8 mouse cellular contexts compared by ENCODE assay signal in genomic region chr7:19268993-19269681, GRCm38 (mm10). TPM values are rescaled to one million over a fixed set of nuclear protein-coding genes. Genes with fewer than 3 reads are reported as not detected.
A peak's percentile ranks its signal among the peaks of the same experiment; 100 is the strongest.
DNase-seq lines count a peak whose midpoint lies in the region; ATAC-seq and TF ChIP-seq lines count a peak whose summit lies in the region.

No protein-coding gene starts in this region.

- H3K27me3 ChIP-seq in MEL (ENCODE audit: control insufficient read depth in 1 of 2, insufficient read depth in 2 of 2, low read length in 2 of 2) = no peaks in the 10 kb centered on the region
- H3K27me3 ChIP-seq in hindbrain, embryonic 10.5 days (ENCODE audit: insufficient read depth, poor library complexity, severe bottlenecking) = no peaks in the 10 kb centered on the region
- no peaks in the 10 kb centered on the region for H3K27me3 ChIP-seq in liver, embryonic 11.5 days (replicated peaks; ENCODE audit: control insufficient read depth, insufficient read depth, low read length)
- H3K27me3 ChIP-seq in neural tube, embryonic 11.5 days (ENCODE audit: control insufficient read depth, insufficient read depth, low read length) = no peaks in the 10 kb centered on the region

- peak in 1 of 2 experiments; percentile 9; a peak in 1 of 4 replicates for TF ChIP-seq EP300 in MEL (IDR thresholded peaks at IDR 0.05; ENCODE audit: low read depth in 1 of 2, low read length in 2 of 2)

- TF ChIP-seq CTCF in MEL (IDR thresholded peaks at IDR 0.05 in 2 of 3, conservative IDR thresholded peaks at IDR 0.05 in 1 of 3; ENCODE audit: control insufficient read depth in 1 of 3, insufficient read depth in 1 of 3, low read depth in 2 of 3, low read length in 3 of 3, poor library complexity in 1 of 3, severe bottlenecking in 1 of 3) = no peak

- ATAC-seq in liver, embryonic 11.5 days (replicated peaks; ENCODE audit: low FRiP score) = no peak
- no peak for ATAC-seq in neural tube, embryonic 11.5 days (ENCODE audit: insufficient read depth, low FRiP score, low TSS enrichment)

- H3K4me1 ChIP-seq in MEL (ENCODE audit: control insufficient read depth in 1 of 2, insufficient read depth in 2 of 2, low read length in 2 of 2) = peaks cover 9 to 41% of the 10 kb centered on the region in 2 experiments
- H3K4me1 ChIP-seq in hindbrain, embryonic 10.5 days (replicated peaks) = peaks cover 53% of the 10 kb centered on the region
- H3K4me1 ChIP-seq in liver, embryonic 11.5 days (replicated peaks; ENCODE audit: control insufficient read depth, insufficient read depth, low read length) = peaks cover 52% of the 10 kb centered on the region
- peaks cover 17% of the 10 kb centered on the region for H3K4me1 ChIP-seq in neural tube, embryonic 11.5 days (ENCODE audit: control insufficient read depth, insufficient read depth, low read length)

- peaks cover 0 to 28% of the 10 kb centered on the region in 2 experiments; a peak in 3 of 4 replicates for H3K36me3 ChIP-seq in MEL (ENCODE audit: control insufficient read depth in 1 of 2, insufficient read depth in 2 of 2, low read length in 2 of 2)
- H3K36me3 ChIP-seq in hindbrain, embryonic 10.5 days = peaks cover 37% of the 10 kb centered on the region
- peaks cover 14% of the 10 kb centered on the region for H3K36me3 ChIP-seq in liver, embryonic 11.5 days (ENCODE audit: control insufficient read depth, insufficient read depth, low read length)
- peaks cover 7% of the 10 kb centered on the region; the same call in 1 of the 2 replicates for H3K36me3 ChIP-seq in neural tube, embryonic 11.5 days (ENCODE audit: control insufficient read depth, insufficient read depth, low read length)

- H3K27ac ChIP-seq in MEL (ENCODE audit: control insufficient read depth, low read depth, low read length) = peak overlapping the region; percentile 79
- H3K27ac ChIP-seq in hindbrain, embryonic 10.5 days = peak overlapping the region; percentile 95
- peak overlapping the region; percentile 98 for H3K27ac ChIP-seq in liver, embryonic 11.5 days (ENCODE audit: low read depth, low read length)
- 0 out of 2 replicates have a peak overlapping the region, but pooled peaks have one; percentile 64 for H3K27ac ChIP-seq in neural tube, embryonic 11.5 days (ENCODE audit: low read depth, low read length)

- WGBS in hindbrain, embryonic 10.5 days = 50% methylated on average over 10 of the region's 10 CpGs
- 30% methylated on average over 10 of the region's 10 CpGs for WGBS in liver, embryonic 11.5 days
- WGBS in neural tube, embryonic 11.5 days = 43% methylated on average over 10 of the region's 10 CpGs

- peak overlapping the region; percentile 64 to 76 for H3K4me3 ChIP-seq in MEL (ENCODE audit: control insufficient read depth in 1 of 2, insufficient read depth in 1 of 2, low read depth in 2 of 2, low read length in 2 of 2)
- peak overlapping the region; percentile 99 for H3K4me3 ChIP-seq in hindbrain, embryonic 10.5 days
- H3K4me3 ChIP-seq in liver, embryonic 11.5 days (ENCODE audit: low read depth, low read length) = peak overlapping the region; percentile 98
- H3K4me3 ChIP-seq in neural tube, embryonic 11.5 days (ENCODE audit: low read depth, low read length) = peak overlapping the region; percentile 98

- no peaks in the 10 kb centered on the region for H3K9me3 ChIP-seq in MEL (replicated peaks; ENCODE audit: insufficient read depth, low read length)
- H3K9me3 ChIP-seq in hindbrain, embryonic 10.5 days = no peaks in the 10 kb centered on the region
- no peaks in the 10 kb centered on the region for H3K9me3 ChIP-seq in liver, embryonic 11.5 days (ENCODE audit: control insufficient read depth, low read length)
- H3K9me3 ChIP-seq in neural tube, embryonic 11.5 days (ENCODE audit: control insufficient read depth, low read length) = no peaks in the 10 kb centered on the region

- H3K4me2 ChIP-seq in liver, embryonic 11.5 days = peak overlapping the region; percentile 90
- peak overlapping the region; percentile 85 for H3K4me2 ChIP-seq in neural tube, embryonic 11.5 days (ENCODE audit: low read depth)

- TF ChIP-seq POLR2A in MEL (IDR thresholded peaks at IDR 0.05; ENCODE audit: control insufficient read depth in 1 of 2, insufficient read depth in 1 of 2, low read depth in 1 of 2, low read length in 2 of 2, poor library complexity in 1 of 2) = no peak

- TF ChIP-seq RAD21 in MEL (IDR thresholded peaks at IDR 0.05; ENCODE audit: low read depth, low read length) = no peak

- peaks cover 47% of the 10 kb centered on the region for H3K79me2 ChIP-seq in MEL (ENCODE audit: control insufficient read depth, insufficient read depth, low read length, poor library complexity)

- peak overlapping the region; percentile 81 for H3K9ac ChIP-seq in MEL (ENCODE audit: control insufficient read depth, low read depth, low read length, poor library complexity, severe bottlenecking)
- peak overlapping the region; percentile 93 for H3K9ac ChIP-seq in liver, embryonic 11.5 days (ENCODE audit: low read depth, low read length)
- H3K9ac ChIP-seq in neural tube, embryonic 11.5 days (ENCODE audit: low read length) = peak overlapping the region; percentile 54

- peak; percentile 60 for DNase-seq in CD4-positive, CD25-positive, alpha-beta regulatory T cell, adult 2 months (ENCODE audit: low read depth, low spot score)
- DNase-seq in MEL (ENCODE audit: low read depth, low spot score) = peak; percentile 55
- DNase-seq in hindbrain, embryonic 10.5 days (ENCODE audit: low spot score) = peak; percentile 15
- no peak for DNase-seq in liver, embryonic 11.5 days (ENCODE audit: low spot score)
- no peak for DNase-seq in neural tube, embryonic 11.5 days (ENCODE audit: low spot score)
- no peak for DNase-seq in left cerebral cortex, adult 8-10 months (ENCODE audit: low spot score in 2 of 2)
- DNase-seq in testis, postnatal 14 days (ENCODE audit: low spot score) = no peak
- DNase-seq in spleen, postnatal 4 days (ENCODE audit: low spot score in 2 of 2) = no peak

TF ChIP-seq in MEL, 35 proteins besides CTCF, POLR2A, EP300 and RAD21:
- TF ChIP-seq ELF1 (IDR thresholded peaks at IDR 0.05; ENCODE audit: low read depth, low read length) (0 out of 2 replicates have a peak, but pooled peaks have one; percentile 6), E2F4 (IDR thresholded peaks at IDR 0.05; ENCODE audit: borderline replicate concordance, low read depth, low read length) (no peak), GABPA (IDR thresholded peaks at IDR 0.05; ENCODE audit: low read depth, low read length) (no peak), CHD1 (IDR thresholded peaks at IDR 0.05; ENCODE audit: low read depth, low read length) (0 out of 2 replicates have a peak, but pooled peaks have one; percentile 80), MXI1 (IDR thresholded peaks at IDR 0.05; ENCODE audit: low read depth, low read length) (peak; percentile 53; the same call in 1 of the 2 replicates), BHLHE40 (IDR thresholded peaks at IDR 0.05; ENCODE audit: borderline replicate concordance, low read depth, low read length) (no peak)
TF ChIP-seq in MEL: peak in this region for 3.

RNA-seq across cellular contexts. Expression of gene Vasp, which starts 2.5 kb away (rescaled TPM):
- total RNA-seq in MEL (2012; rRNA removed) = 121 and 130 TPM in 2 replicates
- polyA plus RNA-seq in MEL (2012; ENCODE audit: insufficient read depth in 1 of 2, insufficient read length in 2 of 2, low read depth in 1 of 2, low replicate concordance in 2 of 2, missing spikeins in 1 of 2) = 100 to 1,000 TPM in 1 of 2 experiments, not detected in 1; 185 TPM
- polyA plus RNA-seq in hindbrain, embryonic 10.5 days (2016; fragmentation: Nextera tagmentation; extraction: Ambion mirVana) = 58.8 and 62.0 TPM in 2 replicates
- polyA plus RNA-seq in liver, embryonic 11.5 days (2014; fragmentation: Nextera tagmentation; extraction: Ambion mirVana) = 85.9 and 87.5 TPM in 2 replicates
- 54.6 and 57.6 TPM in 2 replicates for polyA plus RNA-seq in neural tube, embryonic 11.5 days (2014; fragmentation: Nextera tagmentation; extraction: Ambion mirVana)
- total RNA-seq in left cerebral cortex, adult 8-10 months (2022) = 10 to 100 TPM; 13.6 to 16.9 (median 15.6) TPM

RNA-seq across cellular contexts. Expression of gene Ppm1n, which starts 10.7 kb away (rescaled TPM):
- not detected in 2 replicates for total RNA-seq in MEL (2012; rRNA removed)
- not detected for polyA plus RNA-seq in MEL (2012; ENCODE audit: insufficient read depth in 1 of 2, insufficient read length in 2 of 2, low read depth in 1 of 2, low replicate concordance in 2 of 2, missing spikeins in 1 of 2)
- polyA plus RNA-seq in hindbrain, embryonic 10.5 days (2016; fragmentation: Nextera tagmentation; extraction: Ambion mirVana) = 0.30 and 0.42 TPM in 2 replicates
- not detected in 2 replicates for polyA plus RNA-seq in liver, embryonic 11.5 days (2014; fragmentation: Nextera tagmentation; extraction: Ambion mirVana)
- not detected in 2 replicates for polyA plus RNA-seq in neural tube, embryonic 11.5 days (2014; fragmentation: Nextera tagmentation; extraction: Ambion mirVana)
- under 1 TPM in 1 of 4 experiments, not detected in 3; 0.68 TPM for total RNA-seq in left cerebral cortex, adult 8-10 months (2022)

RNA-seq across cellular contexts. Expression of gene Rtn2, which starts 13.3 kb away (rescaled TPM):
- 0.27 and 0.52 TPM in 2 replicates for total RNA-seq in MEL (2012; rRNA removed)
- polyA plus RNA-seq in MEL (2012; ENCODE audit: insufficient read depth in 1 of 2, insufficient read length in 2 of 2, low read depth in 1 of 2, low replicate concordance in 2 of 2, missing spikeins in 1 of 2) = 1 to 10 TPM in 1 of 2 experiments, not detected in 1; 1.4 TPM
- 37.3 and 67.8 TPM in 2 replicates for polyA plus RNA-seq in hindbrain, embryonic 10.5 days (2016; fragmentation: Nextera tagmentation; extraction: Ambion mirVana)
- polyA plus RNA-seq in liver, embryonic 11.5 days (2014; fragmentation: Nextera tagmentation; extraction: Ambion mirVana) = 8.2 and 11.1 TPM in 2 replicates
- 58.2 and 60.2 TPM in 2 replicates for polyA plus RNA-seq in neural tube, embryonic 11.5 days (2014; fragmentation: Nextera tagmentation; extraction: Ambion mirVana)
- total RNA-seq in left cerebral cortex, adult 8-10 months (2022) = 100 to 1,000 TPM; 108 to 133 (median 114) TPM

RNA-seq across cellular contexts. Expression of gene Fosb, which starts 40.7 kb away (rescaled TPM):
- 0.04 and 0.10 TPM in 2 replicates for total RNA-seq in MEL (2012; rRNA removed)
- under 1 TPM in 1 of 2 experiments, not detected in 1; 0.49 TPM for polyA plus RNA-seq in MEL (2012; ENCODE audit: insufficient read depth in 1 of 2, insufficient read length in 2 of 2, low read depth in 1 of 2, low replicate concordance in 2 of 2, missing spikeins in 1 of 2)
- polyA plus RNA-seq in hindbrain, embryonic 10.5 days (2016; fragmentation: Nextera tagmentation; extraction: Ambion mirVana) = not detected in 2 replicates
- 0.07 TPM in 1 of 2 replicates, not detected in the other for polyA plus RNA-seq in liver, embryonic 11.5 days (2014; fragmentation: Nextera tagmentation; extraction: Ambion mirVana)
- 0.07 TPM in 1 of 2 replicates, not detected in the other for polyA plus RNA-seq in neural tube, embryonic 11.5 days (2014; fragmentation: Nextera tagmentation; extraction: Ambion mirVana)
- total RNA-seq in left cerebral cortex, adult 8-10 months (2022) = 10 to 100 TPM; 11.1 to 15.1 (median 13.8) TPM

RNA-seq across cellular contexts. Expression of gene Opa3, which starts 41.0 kb away (rescaled TPM):
- total RNA-seq in MEL (2012; rRNA removed) = 16.3 and 18.5 TPM in 2 replicates
- 10 to 100 TPM; 37.2 to 85.4 TPM for polyA plus RNA-seq in MEL (2012; ENCODE audit: insufficient read depth in 1 of 2, insufficient read length in 2 of 2, low read depth in 1 of 2, low replicate concordance in 2 of 2, missing spikeins in 1 of 2)
- 47.8 and 51.1 TPM in 2 replicates for polyA plus RNA-seq in hindbrain, embryonic 10.5 days (2016; fragmentation: Nextera tagmentation; extraction: Ambion mirVana)
- 31.6 and 33.9 TPM in 2 replicates for polyA plus RNA-seq in liver, embryonic 11.5 days (2014; fragmentation: Nextera tagmentation; extraction: Ambion mirVana)
- polyA plus RNA-seq in neural tube, embryonic 11.5 days (2014; fragmentation: Nextera tagmentation; extraction: Ambion mirVana) = 43.7 and 45.9 TPM in 2 replicates
- total RNA-seq in left cerebral cortex, adult 8-10 months (2022) = 10 to 100 TPM; 40.2 to 46.7 (median 43.1) TPM

Comparison
In these comparisons a context has a peak if more than half of its experiments do, and no peak if none do; other contexts are left out.
1. DNase-seq: peak in CD4-positive, CD25-positive, alpha-beta regulatory T cell, adult 2 months (single experiment), MEL (single experiment) and hindbrain, embryonic 10.5 days (single experiment); none in liver, embryonic 11.5 days (single experiment), neural tube, embryonic 11.5 days (single experiment), left cerebral cortex, adult 8-10 months (0 of 2), testis, postnatal 14 days (single experiment) and spleen, postnatal 4 days (0 of 2).
2. Peak in every context shown above with its lines, with median percentiles within 50 percentile points of each other: H3K27ac ChIP-seq, H3K4me3 ChIP-seq and H3K9ac ChIP-seq.